Mouse (Mus musculus) testis, adult 2 months (tissue): Measurements from ENCODE around the gene Mrpl42.
A peak's percentile ranks its signal among the peaks of the same experiment; 100 is the strongest.

Experiments used
- CTCF ChIP-seq: fragments of 200-500 bp; IDR thresholded peaks from 2 replicates; pipeline ENCODE4 v1.5.1; 2012; ENCODE audit warnings: low read depth, mild to moderate bottlenecking, inconsistent platforms, low read length, moderate library complexity; ENCODE audit not compliant: control insufficient read depth, insufficient read depth, insufficient replicate concordance
- POLR2A ChIP-seq: fragments of 200-500 bp; IDR thresholded peaks from 2 replicates; pipeline ENCODE4 v1.6.1; 2012; ENCODE audit warnings: low read depth, mild to moderate bottlenecking, inconsistent platforms, low read length, moderate library complexity; ENCODE audit not compliant: control insufficient read depth

GRCm38 (mm10) chr10:95514656-95515292, 13.0 kb upstream of the Mrpl42 start, which contains the start of gene Ube2n:
- TF ChIP-seq CTCF (no peak), POLR2A (peak; percentile 95)
